Mouse (Mus musculus) liver, embryonic 13.5 days (tissue): Measurements from ENCODE around the gene Slc6a2. TPM values are rescaled to one million over a fixed set of nuclear protein-coding genes. Genes with fewer than 3 reads are reported as not detected.

Experiments used
- ATAC-seq: fragments of 200-750 bp; cut with Nextera tagmentation; 2 replicates; pipeline ENCODE4 v1.8.0; 2017; ENCODE audit warnings: low read depth, mild to moderate bottlenecking, moderate number of reproducible peaks, moderate library complexity
- DNase-seq: peaks from one replicate; pipeline ENCODE4 v3.0.0; 2022
- H3K27ac ChIP-seq: fragments of 300-500 bp; sonication (generic); 2 replicates; pipeline ENCODE4 v1.5.1; 2015; ENCODE audit warnings: moderate library complexity, mild to moderate bottlenecking, inconsistent platforms
- H3K27me3 ChIP-seq: fragments of 300-500 bp; sonication (generic); 2 replicates; pipeline ENCODE4 v1.6.1; 2015; ENCODE audit warnings: mild to moderate bottlenecking, inconsistent platforms
- H3K36me3 ChIP-seq: fragments of 300-500 bp; sonication (generic); 2 replicates; pipeline ENCODE4 v1.6.1; 2015; ENCODE audit warnings: mild to moderate bottlenecking, inconsistent platforms
- H3K4me1 ChIP-seq: fragments of 300-500 bp; sonication (generic); replicated peaks from 2 replicates; pipeline ENCODE4 v1.6.1; 2015; ENCODE audit warnings: inconsistent platforms
- H3K4me2 ChIP-seq: fragments of 300-500 bp; sonication (generic); 2 replicates; pipeline ENCODE4 v1.6.1; 2015; ENCODE audit warnings: inconsistent platforms, mild to moderate bottlenecking, moderate library complexity
- H3K4me3 ChIP-seq: fragments of 300-500 bp; sonication (generic); replicated peaks from 2 replicates; pipeline ENCODE4 v1.5.1; 2015; ENCODE audit warnings: mild to moderate bottlenecking, inconsistent platforms
- H3K9ac ChIP-seq: fragments of 300-500 bp; sonication (generic); 2 replicates; pipeline ENCODE4 v1.6.1; 2015; ENCODE audit warnings: mild to moderate bottlenecking, inconsistent platforms
- H3K9me3 ChIP-seq: fragments of 300-500 bp; sonication (generic); replicated peaks from 2 replicates; pipeline ENCODE4 v1.6.1; 2016; ENCODE audit warnings: inconsistent platforms
- WGBS: fragments of 180-500 bp; shearing (Covaris S2); methylation state at CpG from one replicate; pipeline ENCODE4 v1.1.7; 2015; ENCODE audit not compliant: insufficient replicate concordance; 5-methylcytosine and 5-hydroxymethylcytosine counted together
- microRNA-seq: library from miRNA; unstranded; fragments of <30 nt; microRNA quantifications from one replicate; pipeline ENCODE4, GENCODE M21; 2016
- polyA plus RNA-seq: library from polyadenylated mRNA; unstranded; fragments of >200 nt; fragmentation: Nextera tagmentation; extraction: Ambion mirVana; gene quantifications from 2 replicates; pipeline ENCODE4 v1.2.1, GENCODE M21; 2015

Slc6a2 gene
- polyA plus RNA-seq, 1 experiment from 2014 or later, result not detected

DNA sequence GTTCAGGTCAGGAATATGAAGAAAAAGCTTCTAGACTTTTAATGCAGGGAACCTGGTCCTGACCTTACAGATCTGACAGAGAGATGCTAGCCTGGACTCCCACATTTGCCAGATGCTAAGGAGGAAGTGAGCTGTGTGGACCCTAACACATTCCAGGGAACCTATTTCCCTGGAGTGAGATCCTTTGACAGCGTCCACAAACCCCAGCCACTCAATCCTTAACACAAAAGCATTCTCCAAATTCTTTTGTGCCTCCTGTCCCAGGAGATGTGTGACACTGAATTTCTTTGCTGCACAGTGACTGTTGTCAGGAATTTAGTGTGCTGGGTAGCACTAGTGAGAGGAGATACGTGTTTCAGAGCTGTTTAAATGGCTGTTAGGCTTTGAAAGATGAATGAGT lies 79.0 kb downstream of the Slc6a2 start:
- Histone ChIP-seq H3K9ac (no peak overlapping the region), H3K4me3 (no peak overlapping the region), H3K27me3 (no peaks in the 10 kb centered on the region), H3K4me2 (no peak overlapping the region), H3K36me3 (no peaks in the 10 kb centered on the region), H3K4me1 (no peaks in the 10 kb centered on the region), H3K27ac (no peak overlapping the region), H3K9me3 (no peaks in the 10 kb centered on the region)
- DNase-seq (no peak), ATAC-seq (no peak)
- WGBS, result 12% methylated on average over 2 of the region's 2 CpGs

DNA sequence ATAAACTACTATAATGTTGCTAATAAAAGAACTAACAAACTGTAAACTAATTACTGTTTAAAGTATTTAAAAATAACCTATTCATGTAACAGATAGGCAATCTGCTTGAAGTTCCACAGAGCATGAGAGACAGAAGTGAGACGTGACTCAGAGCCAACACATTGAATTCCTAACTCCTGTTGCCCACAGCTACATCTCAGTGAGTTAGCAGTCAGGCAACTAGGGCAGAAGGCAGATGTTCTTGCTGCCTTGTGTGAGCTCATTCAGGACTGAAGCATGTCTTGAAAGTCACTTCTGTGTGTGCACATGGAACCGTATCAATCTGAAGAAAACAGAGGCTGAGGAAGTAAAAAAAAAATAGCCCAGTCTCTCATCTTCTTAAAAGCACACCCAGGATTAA lies 80.4 kb downstream of the Slc6a2 start:
- DNase-seq, result no peak
- H3K36me3 ChIP-seq, result no peaks in the 10 kb centered on the region
- no peaks in the 10 kb centered on the region for H3K9me3 ChIP-seq
- 48% methylated on average over 2 of the region's 2 CpGs for whole genome bisulfite sequencing
- no peak overlapping the region for H3K27ac ChIP-seq
- no peak overlapping the region for H3K9ac ChIP-seq
- no peaks in the 10 kb centered on the region for H3K27me3 ChIP-seq
- no peak overlapping the region for H3K4me2 ChIP-seq
- H3K4me1 ChIP-seq, result no peaks in the 10 kb centered on the region
- no peak overlapping the region for H3K4me3 ChIP-seq
- ATAC-seq, result no peak

DNA sequence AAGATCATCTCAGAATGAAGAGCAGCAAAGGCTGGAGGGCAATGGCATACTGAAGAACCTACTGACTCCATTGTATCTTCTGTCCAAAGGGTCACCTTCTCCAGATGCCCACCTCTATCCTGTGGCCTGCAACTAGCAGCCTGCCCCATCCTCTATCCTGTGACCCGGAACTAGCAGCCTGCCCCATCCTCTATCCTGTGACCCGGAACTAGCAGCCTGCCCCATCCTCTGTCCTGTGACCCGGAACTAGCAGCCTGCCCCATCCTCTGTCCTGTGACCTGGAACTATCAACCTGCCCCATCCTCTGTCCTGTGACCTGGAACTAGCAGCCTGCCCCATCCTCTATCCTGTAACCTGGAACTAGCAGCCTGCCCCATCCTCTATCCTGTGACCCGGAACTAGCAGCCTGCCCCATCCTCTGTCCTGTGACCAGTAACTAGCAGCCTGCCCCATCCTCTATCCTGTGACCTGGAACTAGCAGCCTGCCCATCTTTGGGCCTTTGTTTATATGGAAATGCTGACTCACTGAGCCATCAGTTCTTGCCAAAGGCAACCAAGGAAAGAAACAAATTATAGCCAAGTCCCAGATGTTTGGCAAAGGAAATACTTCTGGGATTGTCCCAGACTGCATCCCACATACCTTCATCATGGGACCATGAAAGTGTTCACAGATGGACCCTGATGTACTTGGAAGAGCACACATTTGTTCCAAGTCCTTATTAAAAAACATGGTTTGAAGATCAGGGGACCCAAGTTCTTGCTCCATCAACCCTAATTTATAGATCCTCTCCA lies 81.1 kb downstream of the Slc6a2 start:
- Histone ChIP-seq H3K4me2 (no peak overlapping the region), H3K9ac (no peak overlapping the region), H3K4me3 (no peak overlapping the region), H3K36me3 (no peaks in the 10 kb centered on the region), H3K27ac (no peak overlapping the region), H3K4me1 (no peaks in the 10 kb centered on the region), H3K9me3 (no peaks in the 10 kb centered on the region), H3K27me3 (no peaks in the 10 kb centered on the region)
- ATAC-seq (no peak), DNase-seq (no peak)
- WGBS, result 57% methylated on average over 4 of the region's 4 CpGs

DNA sequence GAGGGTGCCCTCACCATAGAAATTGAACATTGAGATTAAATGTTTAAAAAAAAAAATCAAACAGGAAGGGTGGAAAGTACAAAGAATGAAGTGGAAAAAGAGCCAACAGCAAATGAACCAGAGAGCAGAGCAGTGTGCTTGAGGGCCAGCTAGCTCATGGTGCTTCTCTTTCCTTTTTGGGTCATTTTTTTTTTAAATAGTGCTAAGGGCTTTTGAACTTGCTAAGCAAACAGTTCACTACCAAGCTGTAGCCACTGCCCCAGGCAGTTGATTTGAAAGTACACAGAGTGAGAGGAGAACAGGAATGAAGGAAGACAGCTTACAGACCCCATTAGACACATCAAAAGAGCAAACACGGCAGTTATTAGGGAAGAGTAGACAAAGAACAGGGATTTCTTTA lies 83.2 kb downstream of the Slc6a2 start:
- ATAC-seq (no peak), DNase-seq (no peak)
- no peak overlapping the region for H3K27ac ChIP-seq
- no peak overlapping the region for H3K4me2 ChIP-seq
- no peak overlapping the region for H3K4me3 ChIP-seq
- H3K4me1 ChIP-seq, result no peaks in the 10 kb centered on the region
- no peak overlapping the region for H3K9ac ChIP-seq
- no peaks in the 10 kb centered on the region for H3K9me3 ChIP-seq
- H3K36me3 ChIP-seq, result no peaks in the 10 kb centered on the region
- H3K27me3 ChIP-seq, result no peaks in the 10 kb centered on the region
- 58% methylated on average over 1 of the region's 1 CpGs for WGBS

DNA sequence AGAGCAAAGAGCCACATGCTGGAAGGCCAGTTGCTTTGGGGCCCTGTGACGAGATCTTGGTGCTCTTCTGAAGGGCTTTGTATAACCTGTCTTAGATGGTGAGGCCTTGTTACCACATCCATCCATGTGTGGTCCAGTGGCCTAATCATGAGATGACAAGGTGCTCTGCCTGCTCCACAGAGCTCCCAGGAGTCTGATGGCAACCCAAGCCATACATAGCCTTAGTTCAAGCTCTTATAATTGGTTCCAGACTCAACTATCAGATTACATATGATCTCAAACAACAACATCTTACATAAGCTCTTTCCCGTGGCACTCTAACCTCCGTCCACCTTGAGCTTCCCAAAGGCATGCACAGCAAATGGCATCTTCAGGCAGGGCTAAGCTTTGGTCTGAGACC lies 88.2 kb downstream of the Slc6a2 start, which contains the start of gene Ces1a:
TSS of gene Ces1a (minus strand) at position 101 of the 400 bp plus-strand sequence.
- no peak for ATAC-seq
- no peak for DNase-seq
- H3K4me3 ChIP-seq, result no peak within 1 kb of the TSS
- H3K36me3 ChIP-seq, result no peaks in the 10 kb centered on the region
- H3K27me3 ChIP-seq, result no peaks in the 10 kb centered on the region
- no peaks in the 10 kb centered on the region for H3K4me1 ChIP-seq
- H3K9me3 ChIP-seq, result no peaks in the 10 kb centered on the region
- no peak within 1 kb of the TSS for H3K4me2 ChIP-seq
- H3K9ac ChIP-seq, result no peak within 1 kb of the TSS
- WGBS, result 60% methylated on average over 3 of the region's 3 CpGs
- H3K27ac ChIP-seq, result no peak within 1 kb of the TSS

DNA sequence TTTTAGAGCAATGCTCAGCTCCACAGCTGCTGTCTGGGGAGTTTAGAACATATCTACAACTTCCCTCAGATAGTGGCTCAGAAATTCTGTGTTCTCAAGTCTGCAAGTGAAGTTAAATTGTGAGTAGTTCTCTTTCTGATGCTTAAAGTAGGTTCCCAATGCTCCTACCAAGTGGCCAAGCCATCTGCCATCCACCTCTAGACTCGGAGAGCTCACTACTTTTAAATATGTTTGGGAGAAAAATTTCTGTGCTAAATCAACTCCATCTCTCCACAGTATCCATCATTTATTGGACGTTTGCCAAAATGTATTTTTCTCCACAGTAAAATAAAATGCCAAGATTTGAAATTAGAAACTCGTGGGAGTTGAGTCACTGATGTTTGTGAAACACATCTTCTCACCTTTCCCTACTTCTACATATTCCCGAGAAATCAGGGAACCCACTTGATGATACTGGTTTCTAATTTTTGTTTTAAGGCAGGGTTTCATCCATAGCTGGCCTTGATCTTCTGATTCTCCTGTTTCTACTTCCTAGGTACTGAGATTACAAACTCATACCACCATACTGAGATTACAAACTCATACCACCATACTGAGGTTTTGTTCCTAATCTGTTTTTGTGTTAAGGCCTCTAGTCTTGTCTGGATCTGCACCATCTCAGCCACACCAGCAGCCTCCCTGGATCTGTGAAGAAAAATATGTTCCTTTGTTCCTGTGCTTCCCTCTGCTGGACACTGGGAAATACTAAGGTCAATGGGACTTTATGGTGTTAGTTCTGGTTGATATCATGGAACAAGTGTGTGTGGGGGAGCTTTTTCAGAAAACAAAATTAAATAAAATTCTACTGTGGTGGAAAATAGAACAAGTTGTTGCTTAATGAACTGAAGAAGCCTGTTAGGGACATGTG lies 88.9 kb downstream of the Slc6a2 start:
- no peak for ATAC-seq

More for the DNA sequence above, 88.9 kb downstream of the Slc6a2 start:
- H3K4me1 ChIP-seq, result no peaks in the 10 kb centered on the region
- H3K9ac ChIP-seq, result no peak overlapping the region
- WGBS, result 38% methylated on average over 4 of the region's 4 CpGs
- H3K4me3 ChIP-seq, result no peak overlapping the region
- H3K4me2 ChIP-seq, result no peak overlapping the region
- H3K27me3 ChIP-seq, result no peaks in the 10 kb centered on the region
- H3K27ac ChIP-seq, result no peak overlapping the region
- DNase-seq, result no peak
- H3K36me3 ChIP-seq, result no peaks in the 10 kb centered on the region
- no peaks in the 10 kb centered on the region for H3K9me3 ChIP-seq

Small RNAs within 50 kb of the gene (microRNA-seq; reads per million reads assigned to microRNA genes)
- not detected for gene Gm22151

Other genes with a start within 250 kb of the Slc6a2 start
- gene Mmp2, start 132.8 kb upstream of the Slc6a2 start, polyA plus RNA-seq, result 12.4 and 13.2 TPM in 2 replicates
- gene Lpcat2, start 104.7 kb upstream of the Slc6a2 start, polyA plus RNA-seq, result 3.4 and 4.1 TPM in 2 replicates
- gene Capns2, start 58.7 kb upstream of the Slc6a2 start, polyA plus RNA-seq, result not detected in 2 replicates
- gene Ces1a, start 88.1 kb downstream of the Slc6a2 start, polyA plus RNA-seq, result not detected in 2 replicates
- gene Ces1b, start 119.9 kb downstream of the Slc6a2 start, polyA plus RNA-seq, result not detected in 2 replicates
- 0.45 and 0.50 TPM in 2 replicates for gene Ces1c, start 171.2 kb downstream of the Slc6a2 start, polyA plus RNA-seq
- 5.2 and 6.2 TPM in 2 replicates for gene Ces1d, start 237.8 kb downstream of the Slc6a2 start, polyA plus RNA-seq